Mouse (Mus musculus) brain, embryonic 14.5 days (tissue): ENCODE results near the gene Actrt3. TPM values are rescaled to one million over a fixed set of nuclear protein-coding genes. Genes with fewer than 3 reads are reported as not detected.
A peak's percentile ranks its signal among the peaks of the same experiment; 100 is the strongest.

Experiments
- DNase-seq: peaks from one replicate; pipeline ENCODE4 v3.0.0-alpha.2; 2011; ENCODE audit warnings: low read depth
- CTCF ChIP-seq: fragments of 200-500 bp; IDR thresholded peaks from 2 replicates; pipeline ENCODE4 v1.5.1; 2012; ENCODE audit warnings: inconsistent platforms, mild to moderate bottlenecking, moderate library complexity, borderline replicate concordance; ENCODE audit not compliant: insufficient read depth, insufficient read length; ENCODE audit errors: extremely low read depth
- POLR2A ChIP-seq: fragments of 200-500 bp; IDR thresholded peaks from 2 replicates; pipeline ENCODE4 v1.6.1; 2012; ENCODE audit warnings: mild to moderate bottlenecking, inconsistent platforms, borderline replicate concordance; ENCODE audit not compliant: poor library complexity, insufficient read depth, insufficient read length, severe bottlenecking; ENCODE audit errors: extremely low read depth
- polyA plus RNA-seq: library from polyadenylated mRNA; depleted of rRNA; stranded (reverse); fragments of >200 nt; gene quantifications from 2 replicates; pipeline ENCODE4 v1.2.3, GENCODE M21; 2012; rRNA removed

Gene Actrt3
- 0.11 and 0.13 TPM in 2 replicates for polyA plus RNA-seq

- TF ChIP-seq CTCF: no peak
- DNase-seq: peak; percentile 74
These were observed at the start of gene Actrt3 for GRCm38 (mm10) chr3:30599711-30600545. Gene Actrt3 (minus strand): TSS chr3:30599939.

- no peak for DNase-seq
- no peak for TF ChIP-seq CTCF
- TF ChIP-seq POLR2A: no peak
These were observed 48.7 kb upstream of the Actrt3 start for GRCm38 (mm10) chr3:30648466-30648865.

- peak; percentile 77 for DNase-seq
- TF ChIP-seq POLR2A: no peak
These were observed 47.8 kb upstream of the Actrt3 start, which contains the start of gene Lrrc34 for GRCm38 (mm10) chr3:30647440-30648090. Gene Lrrc34 (minus strand): TSS chr3:30647869.

- TF ChIP-seq POLR2A (no peak), CTCF (no peak)
- no peak for DNase-seq
These were observed 47.0 kb upstream of the Actrt3 start for GRCm38 (mm10) chr3:30646761-30647160.

- peak; percentile 19 for DNase-seq
- TF ChIP-seq CTCF (no peak), POLR2A (no peak)
These were observed 44.5 kb upstream of the Actrt3 start, which contains the start of gene Lrriq4 for GRCm38 (mm10) chr3:30644207-30644606. Gene Lrriq4 (plus strand): TSS chr3:30644507.

GRCm38 (mm10) chr3:30635629-30636028 lies 35.9 kb upstream of the Actrt3 start:
- DNase-seq: no peak
- TF ChIP-seq POLR2A (no peak), CTCF (no peak)

GRCm38 (mm10) chr3:30633681-30634080 lies 33.9 kb upstream of the Actrt3 start:
- TF ChIP-seq POLR2A (no peak), CTCF (peak; percentile 18; the same call in 1 of the 2 replicates)
- DNase-seq: peak; percentile 5

GRCm38 (mm10) chr3:30620132-30620531 lies 20.4 kb upstream of the Actrt3 start:
- TF ChIP-seq CTCF: no peak
- no peak for TF ChIP-seq POLR2A
- no peak for DNase-seq

GRCm38 (mm10) chr3:30610930-30611329 lies 11.2 kb upstream of the Actrt3 start:
- DNase-seq: no peak
- no peak for TF ChIP-seq CTCF

- TF ChIP-seq POLR2A (no peak), CTCF (no peak)
- DNase-seq: no peak
These were observed 9.3 kb upstream of the Actrt3 start for GRCm38 (mm10) chr3:30608999-30609398.

- TF ChIP-seq POLR2A (no peak), CTCF (no peak)
- peak; percentile 3 for DNase-seq
These were observed 3.5 kb upstream of the Actrt3 start for GRCm38 (mm10) chr3:30603256-30603655.

- no peak for DNase-seq
- no peak for TF ChIP-seq POLR2A
- TF ChIP-seq CTCF: no peak
These were observed 3.0 kb upstream of the Actrt3 start for GRCm38 (mm10) chr3:30602740-30603098.
